Mouse (Mus musculus): ENCODE results near the gene Tmpo.

GRCm38 (mm10) chr10:91228924-91229517 is 47.9 kb upstream of the Tmpo start:
- TF ChIP-seq CTCF (conservative IDR thresholded peaks at IDR 0.05; ENCODE audit: insufficient read depth, insufficient read length, low read depth, low read length) (no peak), POLR2A (IDR thresholded peaks at IDR 0.05; ENCODE audit: low read depth, low read length) (no peak)

Measured in kidney, adult 2 months (tissue).